Mouse (Mus musculus) right cerebral cortex, postnatal 25 days (tissue): ENCODE results near the gene Ipcef1.

Source experiments
- DNase-seq: peaks from one replicate; pipeline ENCODE4 v3.0.0; 2022

Ipcef1 gene

DNA sequence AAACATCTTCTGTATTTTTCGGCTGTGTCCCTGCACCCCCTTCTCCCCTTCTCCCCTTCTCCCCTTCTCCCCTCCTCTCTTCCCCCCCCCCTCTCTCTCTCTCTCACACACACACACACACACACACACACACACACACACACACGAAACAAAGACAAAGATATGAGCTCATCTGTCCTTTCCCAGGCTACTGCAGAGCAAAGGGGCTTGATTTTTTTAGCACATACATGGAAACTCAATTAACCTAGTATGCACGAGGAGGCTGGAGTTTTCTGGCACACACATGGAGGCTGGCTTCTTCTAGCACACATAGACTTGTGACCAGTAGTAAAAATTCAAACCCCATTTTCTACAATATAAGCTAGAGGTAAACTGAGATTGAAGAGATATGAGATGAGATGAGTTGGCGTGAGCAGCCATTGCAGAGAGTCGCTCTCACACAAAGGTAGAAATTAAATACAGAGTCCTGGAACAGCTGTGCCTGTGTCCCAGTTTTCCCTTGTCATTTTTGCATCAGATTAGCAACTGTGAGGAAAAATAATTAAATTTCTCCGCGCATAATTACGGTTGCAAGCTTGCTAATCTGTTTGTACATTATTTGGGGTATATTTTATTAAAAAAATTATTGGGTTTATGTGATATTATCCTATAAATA lies 84.6 kb downstream of the Ipcef1 start:
- DNase-seq, result no peak

DNA sequence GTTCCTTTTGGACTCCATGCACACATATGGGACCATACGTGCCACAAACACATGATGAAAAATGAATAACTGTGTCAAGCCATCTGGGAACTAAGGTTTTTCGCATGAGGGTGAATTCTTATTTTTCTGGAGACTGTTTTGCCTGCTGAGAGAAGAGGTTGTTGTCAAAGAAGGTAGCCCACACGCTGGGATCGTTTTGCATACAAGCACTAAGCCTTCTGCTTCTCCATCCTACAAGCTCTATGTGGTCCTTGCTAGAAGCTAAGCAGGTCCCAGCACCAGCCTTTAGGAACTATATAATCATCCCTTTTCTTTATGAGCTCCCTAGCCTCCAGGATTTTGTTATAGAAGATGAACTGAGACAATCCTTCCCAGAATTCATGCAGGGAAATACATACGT lies 93.5 kb downstream of the Ipcef1 start:
- no peak for DNase-seq

DNA sequence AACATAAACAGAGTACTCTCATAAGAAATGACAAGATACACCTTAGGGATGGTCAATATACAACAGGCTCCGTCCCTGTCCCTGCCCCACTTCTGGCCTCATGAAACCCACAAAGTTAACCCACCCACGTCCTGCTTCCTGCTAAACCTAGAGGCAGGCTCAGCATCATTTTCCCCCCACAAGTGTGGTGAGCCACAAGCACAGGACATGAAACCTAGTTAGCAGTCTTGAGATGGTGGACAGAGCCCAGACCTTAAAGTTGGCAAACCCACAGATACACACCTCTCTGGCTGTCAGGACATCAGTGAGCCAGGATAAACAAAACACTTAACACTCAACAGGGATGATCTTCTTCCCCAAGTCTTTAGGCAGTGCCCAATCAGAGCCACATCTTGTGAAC lies 95.9 kb downstream of the Ipcef1 start:
- no peak for DNase-seq

DNA sequence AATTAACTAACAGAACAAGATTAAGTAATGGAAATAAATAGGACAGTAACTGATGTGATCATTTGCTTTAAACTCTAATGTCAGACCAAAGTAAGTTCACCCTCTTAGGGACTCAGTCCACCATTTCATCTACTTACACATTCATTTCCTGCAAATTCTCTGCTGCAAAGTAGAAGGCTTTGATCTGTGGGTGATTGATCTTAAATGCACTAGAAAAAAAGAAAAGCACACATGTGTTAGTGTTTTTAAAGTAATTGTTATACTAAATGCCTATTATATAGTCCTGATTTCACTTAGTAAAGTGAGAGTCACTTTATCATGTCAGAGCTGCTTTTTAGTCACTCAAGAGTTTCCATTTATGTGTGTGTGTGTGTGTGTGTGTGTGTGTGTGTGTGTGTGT lies 97.7 kb downstream of the Ipcef1 start:
- DNase-seq, result no peak

DNA sequence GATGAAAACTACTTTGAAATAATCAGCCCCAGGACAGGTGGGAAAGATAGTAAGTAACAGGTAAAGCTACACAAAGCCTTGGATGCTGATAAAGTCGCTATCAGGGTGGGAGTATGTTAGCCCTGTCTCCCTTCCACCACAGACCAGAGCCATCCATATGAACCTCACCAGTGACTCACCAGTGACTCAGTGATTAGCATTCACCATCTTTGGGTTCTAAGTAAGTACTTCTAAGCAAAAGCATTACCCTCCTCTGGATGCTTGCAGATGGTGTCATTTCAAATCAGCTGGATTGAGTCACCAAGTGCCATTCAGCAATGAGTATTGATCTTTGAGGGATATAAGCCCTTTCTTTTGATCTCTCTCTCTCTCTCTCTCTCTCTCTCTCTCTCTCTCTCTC lies 99.2 kb downstream of the Ipcef1 start:
- DNase-seq, result no peak

DNA sequence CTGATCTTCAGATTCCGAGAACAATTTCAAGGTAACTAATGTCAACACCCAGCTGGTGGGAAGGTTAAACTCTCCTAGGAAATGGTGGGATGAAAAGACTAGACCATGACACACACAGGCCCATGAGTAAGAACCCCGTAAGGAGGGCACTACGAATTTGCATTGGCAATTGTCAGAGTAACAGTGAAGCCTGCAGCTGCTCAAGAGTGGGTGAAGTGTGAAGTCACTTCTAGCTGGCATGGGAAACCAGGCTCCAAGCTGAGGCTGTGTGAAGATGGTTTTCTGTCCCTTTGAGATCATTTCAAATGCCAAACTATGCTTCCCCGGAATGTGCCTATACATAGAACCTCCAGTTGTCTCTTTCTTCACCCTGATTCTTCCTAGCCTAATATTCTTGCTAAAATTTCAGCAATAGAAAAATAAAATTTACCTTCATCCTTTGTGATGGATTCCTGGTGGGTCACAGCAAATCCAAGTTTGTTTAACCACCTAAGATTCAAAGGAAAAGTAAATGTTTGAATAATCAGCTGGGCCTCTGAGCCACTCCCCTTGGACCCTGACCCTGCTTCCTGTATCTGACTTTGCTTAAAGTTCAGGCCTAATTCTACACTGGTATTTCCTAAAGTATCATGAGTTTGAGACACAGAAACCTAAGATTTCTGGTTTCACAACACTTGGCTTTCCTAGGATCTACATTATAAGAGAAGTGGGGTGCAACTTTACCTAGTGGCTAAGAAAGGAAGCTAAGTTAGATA lies 115.4 kb downstream of the Ipcef1 start:
- peak; percentile 76 for DNase-seq

DNA sequence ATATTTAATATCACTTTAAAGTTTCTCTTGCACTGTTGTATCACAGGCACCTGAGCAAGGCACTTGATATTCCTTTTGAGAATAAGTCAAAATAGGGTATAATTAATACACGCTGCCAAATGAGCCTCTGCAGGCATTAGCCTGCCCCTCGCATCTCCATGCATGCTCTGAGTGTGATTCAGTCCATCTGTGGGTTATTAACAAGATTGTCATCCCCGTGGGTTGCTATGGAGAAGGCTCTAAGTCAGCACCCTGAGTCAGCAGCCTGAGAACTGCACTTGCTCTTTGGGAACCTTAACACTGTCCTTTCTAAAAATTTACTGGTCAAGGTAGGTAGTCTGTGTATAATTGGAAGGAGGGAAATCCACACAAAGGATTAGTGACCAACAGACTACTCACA lies 117.5 kb downstream of the Ipcef1 start:
- DNase-seq, result no peak

DNA sequence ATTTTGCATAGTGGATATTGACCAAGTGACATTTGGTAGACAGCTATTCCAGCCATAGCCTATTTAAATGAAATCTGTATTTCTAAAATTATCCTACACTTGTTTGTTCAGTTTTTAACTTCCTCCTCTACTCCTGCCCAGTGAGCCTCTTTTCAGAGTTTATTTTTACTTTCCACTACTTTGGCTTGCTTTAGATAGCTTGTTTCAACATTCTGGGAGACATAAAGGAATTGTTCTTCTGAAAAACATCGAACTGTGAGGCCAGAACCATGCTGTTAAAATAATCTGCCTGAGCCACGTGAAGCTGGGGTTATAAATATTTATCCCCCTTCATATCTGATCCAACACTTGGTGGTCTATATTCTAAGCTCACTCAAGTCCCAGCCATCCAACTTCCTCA lies 121.4 kb downstream of the Ipcef1 start:
- no peak for DNase-seq

DNA sequence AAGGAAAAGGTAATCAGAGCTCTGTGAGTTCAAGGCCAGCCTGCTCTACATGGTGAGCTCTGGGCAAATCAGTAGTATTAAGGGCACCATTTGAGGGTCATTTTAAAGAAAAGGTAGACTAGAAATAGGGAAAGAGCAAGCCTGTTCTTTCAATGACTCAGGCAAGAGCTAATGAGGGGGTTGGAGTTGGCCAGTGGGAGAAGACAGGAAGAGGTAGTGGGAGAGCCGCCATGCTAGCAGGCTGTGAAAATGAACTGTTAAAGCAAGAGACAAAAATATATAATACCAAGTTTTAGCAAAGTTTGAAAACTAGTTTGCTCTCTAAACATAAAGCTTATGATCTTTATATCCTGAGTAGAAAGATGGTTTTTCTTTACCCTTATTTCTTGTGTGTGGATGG lies 121.9 kb downstream of the Ipcef1 start:
- DNase-seq, result no peak

DNA sequence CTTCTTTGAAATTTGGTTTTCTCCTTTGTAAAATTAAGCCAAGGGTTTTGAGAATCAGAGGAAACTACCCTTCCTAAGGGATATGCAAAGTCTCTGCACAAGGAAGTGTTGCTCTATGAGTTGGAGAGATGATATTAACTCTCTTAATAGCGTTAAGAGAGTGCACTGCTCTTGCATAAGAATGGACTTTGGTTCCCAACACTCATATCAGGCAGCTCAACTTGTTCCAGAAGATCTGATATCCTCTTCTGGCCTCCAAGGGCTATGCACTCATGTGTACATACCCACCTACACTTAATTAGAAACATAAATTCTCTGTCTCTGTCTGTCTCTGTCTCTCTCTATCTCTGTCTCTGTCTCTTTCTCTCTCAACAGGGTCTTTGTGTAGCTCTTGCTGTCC lies 123.4 kb downstream of the Ipcef1 start:
- no peak for DNase-seq

DNA sequence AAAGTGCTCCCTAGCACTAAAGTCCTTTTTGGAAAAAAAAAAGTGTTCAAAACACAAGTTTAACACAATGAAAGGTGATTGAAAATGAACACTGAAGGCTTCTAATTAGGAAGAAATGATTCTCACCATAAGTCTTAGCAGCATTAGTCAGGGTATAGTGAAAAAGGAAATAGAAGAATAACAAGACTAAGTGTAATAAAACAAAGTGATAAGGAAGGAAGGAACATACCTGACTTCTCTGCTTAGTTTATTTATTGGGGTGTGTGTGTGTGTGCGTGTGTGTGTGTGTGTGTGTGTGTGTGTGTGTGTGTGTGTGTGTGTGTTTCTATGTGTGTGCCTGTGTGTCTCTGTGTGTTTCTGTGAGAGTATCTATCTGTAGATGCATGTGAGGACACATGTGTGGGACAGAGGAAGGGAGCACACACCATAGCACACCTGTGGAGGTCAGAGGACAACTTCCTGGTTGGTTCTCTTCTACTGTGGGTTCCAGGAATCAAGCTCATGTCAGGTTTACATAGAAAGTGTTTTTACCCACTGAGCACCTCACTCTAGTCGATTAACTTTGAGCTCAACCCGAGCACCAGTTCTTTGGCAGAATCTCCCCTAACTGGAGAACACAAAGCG lies 124.6 kb downstream of the Ipcef1 start:
- DNase-seq, result no peak

DNA sequence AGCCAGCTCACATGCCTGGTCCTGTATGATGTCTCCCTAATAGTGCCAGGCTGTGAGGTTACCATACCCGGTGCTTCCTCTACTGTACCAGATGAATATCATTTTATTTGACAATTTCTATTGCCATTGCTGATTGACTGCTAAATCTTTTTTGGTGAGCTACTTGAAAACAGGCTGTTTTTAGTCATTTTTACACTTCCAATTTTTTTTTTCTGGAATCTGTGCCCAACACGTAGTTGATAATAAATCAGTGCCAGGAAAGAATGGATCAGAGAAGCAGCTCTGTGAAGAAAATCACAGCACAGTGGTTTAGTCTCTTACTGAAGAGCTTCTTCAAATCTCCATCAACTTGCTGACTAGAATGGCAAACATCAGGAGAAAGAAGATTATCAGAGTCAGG lies 125.6 kb downstream of the Ipcef1 start:
- no peak for DNase-seq

DNA sequence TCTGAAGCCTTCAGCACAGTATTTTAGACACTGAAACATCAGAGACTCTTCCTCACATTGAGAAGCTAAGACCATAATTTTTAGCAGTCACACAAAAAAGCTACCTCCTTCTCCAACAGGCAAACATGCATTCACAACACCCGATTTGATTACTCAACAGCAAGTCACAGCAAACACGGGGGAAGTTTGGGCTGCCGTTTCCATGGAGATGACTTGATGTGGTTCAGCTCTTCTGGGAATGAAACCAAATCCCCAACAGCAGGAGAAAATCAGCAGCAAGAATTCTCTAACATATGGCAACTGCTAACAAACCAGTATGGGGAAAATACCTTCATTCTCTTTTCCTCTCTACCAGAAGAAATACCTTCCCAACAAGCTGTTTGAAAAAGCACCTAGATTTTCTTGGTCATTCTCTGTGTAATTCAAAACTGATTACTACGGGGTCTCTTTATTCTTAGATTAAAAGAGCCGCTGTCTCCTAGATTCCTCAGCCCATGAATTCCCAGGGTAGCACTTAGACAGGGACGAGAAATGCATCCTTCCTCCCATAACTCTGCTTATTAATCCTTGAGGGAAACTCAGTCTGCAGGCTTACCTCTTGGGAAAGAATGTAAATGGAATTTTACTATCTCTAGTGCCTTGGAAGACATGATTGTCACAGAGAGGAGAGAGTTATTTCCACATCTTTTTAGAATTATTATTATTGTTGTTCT lies 135.6 kb downstream of the Ipcef1 start:
- peak; percentile 80 for DNase-seq

DNA sequence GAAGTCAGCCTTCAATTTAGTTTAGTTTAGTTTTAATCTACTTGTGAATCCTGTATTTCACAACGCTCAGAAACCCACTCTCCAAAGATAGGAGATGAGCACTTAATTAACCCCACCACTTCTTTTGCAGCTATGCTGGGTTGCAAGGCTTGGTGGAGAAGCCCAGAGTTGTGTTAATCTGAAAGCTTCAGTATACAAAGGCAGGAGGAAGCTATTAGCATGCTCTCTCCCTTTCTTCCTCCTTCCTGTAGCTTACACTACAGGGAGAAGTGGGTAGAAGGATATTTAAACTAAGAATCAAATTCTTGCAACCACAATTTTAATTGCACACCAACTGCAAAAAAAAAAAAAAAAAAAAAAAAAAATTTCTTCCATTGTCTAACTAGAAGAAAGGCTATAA lies 136.3 kb downstream of the Ipcef1 start:
- no peak for DNase-seq

DNA sequence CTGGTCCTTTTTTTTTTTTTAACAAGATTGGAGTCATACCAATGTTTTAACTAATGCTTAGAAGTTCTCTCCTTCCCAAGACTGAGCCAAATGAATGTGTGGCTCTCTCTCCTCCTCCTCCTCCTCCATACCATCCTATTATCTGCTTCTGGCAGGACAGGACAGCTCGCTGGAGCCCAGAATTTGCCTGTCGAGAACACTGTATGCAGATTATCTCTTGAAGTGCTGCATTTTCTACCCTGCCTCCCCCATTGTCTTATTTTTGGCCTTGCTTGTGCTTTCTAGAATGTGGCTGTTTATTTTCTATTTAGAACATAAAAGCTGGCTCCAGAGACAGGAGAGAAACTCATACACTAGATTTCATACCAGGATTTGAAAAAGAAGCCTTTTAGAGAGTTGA lies 142.5 kb downstream of the Ipcef1 start:
- DNase-seq, result peak; percentile 30

DNA sequence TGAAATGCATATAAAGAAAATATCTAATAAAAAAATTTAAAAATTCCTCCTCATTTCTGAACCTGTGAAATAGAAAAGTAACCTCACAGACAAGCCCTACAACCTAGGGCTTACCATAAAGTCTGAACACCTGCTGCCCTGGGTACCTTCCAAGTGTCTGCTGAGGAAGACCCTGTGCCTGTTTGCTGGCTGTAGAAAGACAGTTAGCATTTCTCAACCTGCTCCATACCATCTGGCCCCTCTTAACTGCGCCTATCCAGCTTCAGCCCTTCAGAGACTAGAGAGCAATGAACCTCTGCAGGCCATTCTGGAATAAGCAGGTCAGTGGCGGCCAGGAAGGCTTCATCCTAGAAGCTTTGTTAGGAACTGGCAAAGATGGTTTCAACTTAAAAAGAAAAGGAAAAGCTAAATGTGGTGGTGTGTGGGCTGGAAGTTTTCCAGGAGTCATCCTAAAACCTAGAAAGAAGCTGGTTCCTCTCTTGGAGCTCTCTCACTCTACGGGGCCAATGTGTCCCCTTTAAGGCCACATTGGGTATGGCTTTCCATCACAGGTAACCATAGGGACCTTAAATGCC lies 150.4 kb downstream of the Ipcef1 start:
- no peak for DNase-seq

DNA sequence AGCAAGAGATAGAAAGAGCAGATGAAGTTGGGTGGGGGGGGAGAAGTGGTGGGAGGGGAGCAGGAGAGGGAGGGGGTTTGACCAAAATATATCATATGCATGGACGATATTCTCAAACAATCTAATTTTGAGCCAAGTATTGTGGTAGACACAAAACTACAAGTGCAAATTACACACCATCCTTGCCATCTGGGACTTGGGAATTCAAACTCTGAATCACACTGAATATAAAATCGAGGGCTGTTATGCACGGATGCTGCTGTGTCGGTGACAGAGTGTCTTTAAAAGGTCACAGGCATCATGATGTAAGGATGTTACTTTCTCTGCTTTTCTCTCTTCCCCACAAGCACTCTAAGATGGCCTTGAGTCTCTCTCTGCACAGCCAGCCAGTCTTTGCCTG lies 152.2 kb downstream of the Ipcef1 start:
- DNase-seq, result no peak

DNA sequence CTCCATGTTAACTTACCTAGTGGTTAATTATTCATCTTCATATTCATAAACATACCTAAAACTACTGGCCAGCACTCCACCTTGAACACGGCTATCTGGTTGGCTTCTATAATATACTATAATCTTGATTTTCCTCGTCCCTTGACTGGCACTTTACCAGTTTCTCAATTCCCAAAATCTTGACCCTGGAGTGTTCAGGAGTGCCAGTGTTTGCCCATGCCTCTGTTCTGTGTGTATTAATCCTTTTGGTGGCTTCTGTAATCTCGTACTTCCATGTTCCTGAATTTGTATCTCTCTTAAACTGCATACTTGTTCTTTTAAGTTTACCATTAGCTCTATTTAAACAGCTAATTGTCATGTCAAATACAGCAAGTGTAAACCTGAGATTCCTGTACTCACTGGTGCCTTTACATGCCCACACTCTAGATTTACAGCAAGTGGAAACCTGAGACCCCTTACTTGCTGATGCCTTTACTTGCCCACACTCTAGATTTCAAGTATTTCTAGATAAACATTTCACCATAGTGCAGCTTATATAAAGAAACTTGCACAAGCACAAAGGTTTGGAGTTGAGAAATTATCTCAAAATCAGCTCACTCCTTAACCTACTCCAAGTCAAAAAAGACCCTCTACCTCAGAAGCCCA lies 155.5 kb downstream of the Ipcef1 start:
- DNase-seq, result no peak

DNA sequence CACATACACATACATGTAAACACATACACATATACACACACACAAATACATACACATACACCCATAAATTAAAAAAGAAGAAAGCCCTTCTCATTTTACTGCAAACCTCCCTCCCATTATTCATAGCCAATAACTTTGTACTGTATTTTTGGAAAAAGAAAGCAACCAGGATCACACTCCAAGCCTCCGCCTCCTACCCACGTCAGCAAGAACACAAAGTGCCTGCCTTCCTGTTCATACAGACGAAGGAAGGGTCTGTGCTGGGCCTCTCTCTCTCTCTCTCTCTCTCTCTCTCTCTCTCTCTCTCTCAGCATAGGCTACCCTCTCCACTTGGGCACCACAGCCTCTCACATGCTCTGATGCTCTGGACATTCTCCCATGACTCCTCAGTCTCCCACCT lies 156.5 kb downstream of the Ipcef1 start:
- no peak for DNase-seq

DNA sequence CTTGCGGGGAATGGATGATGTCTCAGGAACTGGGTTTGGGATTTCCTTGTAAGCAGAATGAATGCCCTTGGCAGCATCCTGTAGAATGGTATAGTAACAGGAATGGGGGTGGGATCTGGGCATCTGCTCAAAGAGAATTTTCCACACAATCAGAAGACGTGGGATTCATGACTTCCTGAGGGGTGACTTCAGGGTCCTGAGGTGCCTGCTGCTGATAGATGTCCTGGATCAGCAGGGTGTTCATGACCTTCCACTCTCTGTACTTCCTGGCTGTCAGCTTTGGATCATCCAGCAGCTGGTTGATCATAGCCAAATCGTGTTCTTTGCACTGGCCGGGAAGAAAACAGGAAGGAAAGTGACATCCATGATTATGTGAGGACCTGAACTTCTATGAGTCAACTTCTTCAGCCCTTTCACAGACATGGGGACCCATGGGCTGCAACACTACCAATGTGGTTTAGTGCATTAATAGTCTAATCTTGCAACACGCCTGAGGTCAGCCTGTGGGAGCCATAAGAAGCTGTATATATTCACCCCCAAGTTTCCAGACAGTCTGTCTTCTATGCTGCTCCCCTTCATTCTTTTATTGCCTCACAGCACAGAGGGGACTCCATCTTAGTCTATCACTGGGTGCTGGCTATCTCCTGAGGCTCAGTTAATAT lies 161.8 kb downstream of the Ipcef1 start:
- no peak for DNase-seq

DNA sequence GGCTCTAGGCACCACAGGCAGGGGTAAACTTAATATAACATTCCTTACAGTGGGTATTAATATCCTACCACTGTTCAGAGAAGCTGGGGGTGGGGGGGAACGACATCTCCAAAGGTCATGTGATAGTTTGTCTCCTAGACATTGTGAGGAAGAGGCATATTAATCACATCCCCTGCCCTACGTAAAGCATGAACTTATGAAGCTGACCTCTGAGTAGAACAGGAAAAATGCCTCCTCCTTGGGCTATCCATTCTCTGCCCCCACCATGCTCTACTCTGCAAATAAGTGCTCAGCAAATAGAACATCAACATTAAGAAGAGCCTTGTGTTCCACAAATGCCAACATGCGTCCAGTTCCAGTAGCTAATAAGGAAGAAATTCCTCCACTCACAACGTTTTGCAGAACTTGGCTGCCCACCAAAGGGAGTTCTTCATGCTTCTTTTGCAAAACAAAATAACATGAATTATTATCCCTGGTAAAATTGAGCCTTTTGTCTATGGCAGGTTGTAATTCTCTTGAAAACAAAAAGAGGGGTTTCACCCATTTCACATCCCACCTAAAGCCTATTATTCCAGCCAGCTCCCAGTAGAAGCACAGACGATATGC lies 162.5 kb downstream of the Ipcef1 start:
- no peak for DNase-seq

DNA sequence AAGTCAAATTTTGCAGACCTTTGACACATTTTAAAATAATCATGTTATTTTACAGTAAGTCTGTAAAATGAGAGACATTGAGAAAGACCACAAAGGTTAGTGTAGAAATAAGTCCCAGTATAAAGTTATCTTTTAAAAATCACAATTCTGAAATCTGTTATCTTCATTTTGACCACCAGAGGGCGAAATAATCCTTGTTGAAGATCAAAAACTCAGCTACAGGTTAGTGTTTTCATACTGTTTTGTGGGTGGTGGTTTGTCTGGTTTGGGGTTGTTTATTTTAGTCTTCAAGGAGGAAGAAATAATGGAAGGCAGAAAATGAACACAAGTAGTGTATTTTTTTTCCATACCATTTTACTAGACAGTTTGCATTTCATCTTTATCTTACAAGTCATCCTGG lies 166.8 kb downstream of the Ipcef1 start:
- DNase-seq, result no peak
